Mouse (Mus musculus) liver, embryonic 14.5 days (tissue): ENCODE measurements around the gene Dmrt3.

Experiments
- CTCF ChIP-seq: IDR thresholded peaks from 2 replicates; pipeline ENCODE4 v1.5.1; 2016; ENCODE audit warnings: antibody characterized with exemption, low read depth, control low read depth
- EP300 ChIP-seq: IDR thresholded peaks from 2 replicates; pipeline ENCODE4 v1.6.1; 2016; ENCODE audit warnings: antibody characterized with exemption, low read depth

DNA sequence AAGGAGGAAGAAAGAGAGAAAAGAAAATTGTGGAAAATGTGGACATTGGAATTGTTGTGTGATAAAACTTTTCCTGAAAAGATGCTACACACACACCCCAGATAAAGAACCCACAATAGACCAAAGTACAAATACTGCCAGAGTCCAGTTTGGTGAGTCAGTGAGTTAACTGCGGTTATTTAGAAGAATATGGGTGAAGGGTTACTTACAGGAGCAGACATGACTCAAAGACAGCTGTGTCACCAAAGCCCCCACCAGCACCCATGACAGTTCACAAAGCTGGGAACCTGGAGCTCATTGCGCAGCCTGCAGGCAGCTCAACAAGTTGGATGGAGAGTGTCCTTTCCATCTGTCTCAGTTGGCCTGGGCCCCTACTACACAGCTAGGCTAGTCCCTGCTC lies 31.7 kb upstream of the Dmrt3 start:
- TF ChIP-seq CTCF (no peak), EP300 (no peak)
